Mouse (Mus musculus): ENCODE data around the gene Spns2. TPM values are rescaled to one million over a fixed set of nuclear protein-coding genes. Genes with fewer than 3 reads are reported as not detected.
A peak's percentile ranks its signal among the peaks of the same experiment; 100 is the strongest.

The Spns2 gene
- polyA plus RNA-seq, 1 experiment from 2014 or later: 1.8 TPM

GRCm38 (mm10) chr11:72523711-72524110 is 34.0 kb upstream of the Spns2 start:
- no peak overlapping the region for H3K9ac ChIP-seq (ENCODE audit: low read length)
- WGBS: 56% methylated on average over 4 of the region's 4 CpGs
- ATAC-seq (replicated peaks; ENCODE audit: extremely low read depth, insufficient read depth, low FRiP score): no peak

GRCm38 (mm10) chr11:72522616-72523041 is 32.9 kb upstream of the Spns2 start:
- no peak overlapping the region for H3K9ac ChIP-seq (ENCODE audit: low read length)
- no peaks in the 10 kb centered on the region for H3K9me3 ChIP-seq (replicated peaks; ENCODE audit: control insufficient read depth, low read length)
- H3K4me2 ChIP-seq (ENCODE audit: low read depth, low read length): no peak overlapping the region
- peaks cover 8% of the 10 kb centered on the region for H3K4me1 ChIP-seq (ENCODE audit: control insufficient read depth, insufficient read depth, low read length)
- no peaks in the 10 kb centered on the region for H3K27me3 ChIP-seq (ENCODE audit: control insufficient read depth, insufficient read depth, low read length)
- peak; percentile 75 for ATAC-seq (replicated peaks; ENCODE audit: extremely low read depth, insufficient read depth, low FRiP score)
- no peak overlapping the region for H3K27ac ChIP-seq (ENCODE audit: low read length)
- no peak overlapping the region for H3K4me3 ChIP-seq (ENCODE audit: low read length)
- WGBS: 32% methylated on average over 5 of the region's 5 CpGs
- no peaks in the 10 kb centered on the region for H3K36me3 ChIP-seq (ENCODE audit: control insufficient read depth, insufficient read depth)

More at GRCm38 (mm10) chr11:72523711-72524110, 34.0 kb upstream of the Spns2 start:
- Histone ChIP-seq H3K9me3 (replicated peaks; ENCODE audit: control insufficient read depth, low read length) (no peaks in the 10 kb centered on the region), H3K4me1 (ENCODE audit: control insufficient read depth, insufficient read depth, low read length) (peaks cover 8% of the 10 kb centered on the region), H3K4me2 (ENCODE audit: low read depth, low read length) (no peak overlapping the region), H3K4me3 (ENCODE audit: low read length) (no peak overlapping the region), H3K27ac (ENCODE audit: low read length) (no peak overlapping the region), H3K36me3 (ENCODE audit: control insufficient read depth, insufficient read depth) (no peaks in the 10 kb centered on the region), H3K27me3 (ENCODE audit: control insufficient read depth, insufficient read depth, low read length) (no peaks in the 10 kb centered on the region)

- no peaks in the 10 kb centered on the region for H3K9me3 ChIP-seq (replicated peaks; ENCODE audit: control insufficient read depth, low read length)
- peaks cover 8% of the 10 kb centered on the region for H3K4me1 ChIP-seq (ENCODE audit: control insufficient read depth, insufficient read depth, low read length)
- no peak overlapping the region for H3K27ac ChIP-seq (ENCODE audit: low read length)
- H3K9ac ChIP-seq (ENCODE audit: low read length): no peak overlapping the region
- H3K27me3 ChIP-seq (ENCODE audit: control insufficient read depth, insufficient read depth, low read length): no peaks in the 10 kb centered on the region
- ATAC-seq (replicated peaks; ENCODE audit: extremely low read depth, insufficient read depth, low FRiP score): no peak
- H3K36me3 ChIP-seq (ENCODE audit: control insufficient read depth, insufficient read depth): no peaks in the 10 kb centered on the region
- H3K4me2 ChIP-seq (ENCODE audit: low read depth, low read length): no peak overlapping the region
- no peak overlapping the region for H3K4me3 ChIP-seq (ENCODE audit: low read length)
- WGBS: 65% methylated on average over 5 of the region's 5 CpGs
These were observed 32.2 kb upstream of the Spns2 start for GRCm38 (mm10) chr11:72521598-72522541.

- no peak overlapping the region for H3K27ac ChIP-seq (ENCODE audit: low read length)
- no peak overlapping the region for H3K4me3 ChIP-seq (ENCODE audit: low read length)
- H3K36me3 ChIP-seq (ENCODE audit: control insufficient read depth, insufficient read depth): no peaks in the 10 kb centered on the region
- peaks cover 8% of the 10 kb centered on the region for H3K4me1 ChIP-seq (ENCODE audit: control insufficient read depth, insufficient read depth, low read length)
- no peak overlapping the region for H3K9ac ChIP-seq (ENCODE audit: low read length)
- WGBS: 52% methylated on average over 3 of the region's 3 CpGs
- no peak overlapping the region for H3K4me2 ChIP-seq (ENCODE audit: low read depth, low read length)
- no peaks in the 10 kb centered on the region for H3K9me3 ChIP-seq (replicated peaks; ENCODE audit: control insufficient read depth, low read length)
- H3K27me3 ChIP-seq (ENCODE audit: control insufficient read depth, insufficient read depth, low read length): no peaks in the 10 kb centered on the region
- no peak for ATAC-seq (replicated peaks; ENCODE audit: extremely low read depth, insufficient read depth, low FRiP score)
These were observed 30.2 kb upstream of the Spns2 start for GRCm38 (mm10) chr11:72519895-72520294.

- ATAC-seq (replicated peaks; ENCODE audit: extremely low read depth, insufficient read depth, low FRiP score): no peak
- WGBS: 66% methylated on average over 4 of the region's 4 CpGs
- H3K27me3 ChIP-seq (ENCODE audit: control insufficient read depth, insufficient read depth, low read length): no peaks in the 10 kb centered on the region
- no peak overlapping the region for H3K27ac ChIP-seq (ENCODE audit: low read length)
- H3K4me3 ChIP-seq (ENCODE audit: low read length): no peak overlapping the region
- no peaks in the 10 kb centered on the region for H3K36me3 ChIP-seq (ENCODE audit: control insufficient read depth, insufficient read depth)
- no peaks in the 10 kb centered on the region for H3K9me3 ChIP-seq (replicated peaks; ENCODE audit: control insufficient read depth, low read length)
- H3K4me1 ChIP-seq (ENCODE audit: control insufficient read depth, insufficient read depth, low read length): peaks cover 8% of the 10 kb centered on the region
- H3K9ac ChIP-seq (ENCODE audit: low read length): no peak overlapping the region
- H3K4me2 ChIP-seq (ENCODE audit: low read depth, low read length): no peak overlapping the region
These were observed 29.5 kb upstream of the Spns2 start for GRCm38 (mm10) chr11:72519189-72519588.

GRCm38 (mm10) chr11:72518449-72518848 is 28.7 kb upstream of the Spns2 start:
- 46% methylated on average over 2 of the region's 2 CpGs for WGBS
- no peak for ATAC-seq (replicated peaks; ENCODE audit: extremely low read depth, insufficient read depth, low FRiP score)
- Histone ChIP-seq H3K36me3 (ENCODE audit: control insufficient read depth, insufficient read depth) (no peaks in the 10 kb centered on the region), H3K4me3 (ENCODE audit: low read length) (no peak overlapping the region), H3K9ac (ENCODE audit: low read length) (no peak overlapping the region), H3K27ac (ENCODE audit: low read length) (no peak overlapping the region), H3K27me3 (ENCODE audit: control insufficient read depth, insufficient read depth, low read length) (no peaks in the 10 kb centered on the region), H3K4me1 (ENCODE audit: control insufficient read depth, insufficient read depth, low read length) (peaks cover 8% of the 10 kb centered on the region), H3K9me3 (replicated peaks; ENCODE audit: control insufficient read depth, low read length) (no peaks in the 10 kb centered on the region), H3K4me2 (ENCODE audit: low read depth, low read length) (no peak overlapping the region)

GRCm38 (mm10) chr11:72514967-72515366 is 25.3 kb upstream of the Spns2 start:
- Histone ChIP-seq H3K36me3 (ENCODE audit: control insufficient read depth, insufficient read depth) (no peaks in the 10 kb centered on the region), H3K4me3 (ENCODE audit: low read length) (no peak overlapping the region), H3K27ac (ENCODE audit: low read length) (no peak overlapping the region), H3K9me3 (replicated peaks; ENCODE audit: control insufficient read depth, low read length) (no peaks in the 10 kb centered on the region), H3K4me1 (ENCODE audit: control insufficient read depth, insufficient read depth, low read length) (no peaks in the 10 kb centered on the region), H3K9ac (ENCODE audit: low read length) (no peak overlapping the region), H3K4me2 (ENCODE audit: low read depth, low read length) (no peak overlapping the region), H3K27me3 (ENCODE audit: control insufficient read depth, insufficient read depth, low read length) (no peaks in the 10 kb centered on the region)
- ATAC-seq (replicated peaks; ENCODE audit: extremely low read depth, insufficient read depth, low FRiP score): no peak
- 61% methylated on average over 3 of the region's 3 CpGs for WGBS

GRCm38 (mm10) chr11:72508651-72509050 is 18.9 kb upstream of the Spns2 start:
- H3K27ac ChIP-seq (ENCODE audit: low read length): no peak overlapping the region
- no peak for ATAC-seq (replicated peaks; ENCODE audit: extremely low read depth, insufficient read depth, low FRiP score)
- no peak overlapping the region for H3K9ac ChIP-seq (ENCODE audit: low read length)
- H3K4me2 ChIP-seq (ENCODE audit: low read depth, low read length): no peak overlapping the region
- no peak overlapping the region for H3K4me3 ChIP-seq (ENCODE audit: low read length)
- no peaks in the 10 kb centered on the region for H3K4me1 ChIP-seq (ENCODE audit: control insufficient read depth, insufficient read depth, low read length)
- 84% methylated on average over 5 of the region's 5 CpGs for WGBS
- no peaks in the 10 kb centered on the region for H3K36me3 ChIP-seq (ENCODE audit: control insufficient read depth, insufficient read depth)
- no peaks in the 10 kb centered on the region for H3K9me3 ChIP-seq (replicated peaks; ENCODE audit: control insufficient read depth, low read length)
- no peaks in the 10 kb centered on the region for H3K27me3 ChIP-seq (ENCODE audit: control insufficient read depth, insufficient read depth, low read length)

GRCm38 (mm10) chr11:72507651-72508050 is 17.9 kb upstream of the Spns2 start:
- Histone ChIP-seq H3K4me3 (ENCODE audit: low read length) (no peak overlapping the region), H3K9me3 (replicated peaks; ENCODE audit: control insufficient read depth, low read length) (no peaks in the 10 kb centered on the region), H3K9ac (ENCODE audit: low read length) (no peak overlapping the region), H3K36me3 (ENCODE audit: control insufficient read depth, insufficient read depth) (no peaks in the 10 kb centered on the region), H3K4me1 (ENCODE audit: control insufficient read depth, insufficient read depth, low read length) (peaks cover 5% of the 10 kb centered on the region), H3K4me2 (ENCODE audit: low read depth, low read length) (no peak overlapping the region), H3K27me3 (ENCODE audit: control insufficient read depth, insufficient read depth, low read length) (no peaks in the 10 kb centered on the region), H3K27ac (ENCODE audit: low read length) (no peak overlapping the region)
- ATAC-seq (replicated peaks; ENCODE audit: extremely low read depth, insufficient read depth, low FRiP score): no peak

Data from heart, embryonic 16.5 days (tissue).